Mouse (Mus musculus) neural tube, embryonic 14.5 days (tissue): Measurements from ENCODE around the gene Tmem126b. TPM values are rescaled to one million over a fixed set of nuclear protein-coding genes. Genes with fewer than 3 reads are reported as not detected.

Experiments
- ATAC-seq: fragments of 200-750 bp; cut with Nextera tagmentation; 2 replicates; pipeline ENCODE4 v1.8.0; 2017; ENCODE audit warnings: low read depth, mild to moderate bottlenecking, moderate TSS enrichment, moderate library complexity
- H3K27ac ChIP-seq: fragments of 300-500 bp; sonication (generic); 2 replicates; pipeline ENCODE4 v1.5.1; 2014; ENCODE audit warnings: low read depth, mild to moderate bottlenecking, control low read depth, low read length, moderate library complexity, mixed read lengths
- H3K27me3 ChIP-seq: fragments of 300-500 bp; sonication (generic); 2 replicates; pipeline ENCODE4 v1.6.1; 2014; ENCODE audit warnings: low read length; ENCODE audit not compliant: control insufficient read depth, insufficient read depth
- H3K36me3 ChIP-seq: fragments of 300-500 bp; sonication (generic); 2 replicates; pipeline ENCODE4 v1.6.1; 2014; ENCODE audit warnings: low read length, mixed read lengths; ENCODE audit not compliant: control insufficient read depth, insufficient read depth
- H3K4me1 ChIP-seq: fragments of 300-500 bp; sonication (generic); 2 replicates; pipeline ENCODE4 v1.6.1; 2014; ENCODE audit warnings: low read length; ENCODE audit not compliant: control insufficient read depth, insufficient read depth
- H3K4me2 ChIP-seq: fragments of 300-500 bp; sonication (generic); 2 replicates; pipeline ENCODE4 v1.6.1; 2014; ENCODE audit warnings: mild to moderate bottlenecking, low read depth, low read length, control low read depth
- H3K4me3 ChIP-seq: fragments of 300-500 bp; sonication (generic); 2 replicates; pipeline ENCODE4 v1.5.1; 2014; ENCODE audit warnings: low read depth, low read length, control low read depth, mixed read lengths
- H3K9ac ChIP-seq: fragments of 300-500 bp; sonication (generic); replicated peaks from 2 replicates; pipeline ENCODE4 v1.6.1; 2014; ENCODE audit warnings: low read depth, mild to moderate bottlenecking, control low read depth, low read length, mixed read lengths
- H3K9me3 ChIP-seq: fragments of 300-500 bp; sonication (generic); 2 replicates; pipeline ENCODE4 v1.6.1; 2016; ENCODE audit warnings: low read length; ENCODE audit not compliant: control insufficient read depth
- WGBS: fragments of 180-500 bp; shearing (Covaris S2); extraction: QIAGEN DNeasy Blood & Tissue Kit; methylation state at CpG from one replicate; pipeline ENCODE4 v1.1.7; 2014; 5-methylcytosine and 5-hydroxymethylcytosine counted together
- polyA plus RNA-seq: library from polyadenylated mRNA; unstranded; fragments of >200 nt; fragmentation: Nextera tagmentation; extraction: Ambion mirVana; gene quantifications from 2 replicates; pipeline ENCODE4 v1.2.1, GENCODE M21; 2014

Gene Tmem126b
- 41.0 and 48.2 TPM in 2 replicates for polyA plus RNA-seq

- Histone ChIP-seq H3K9ac (peak within 1 kb of the TSS; percentile 72), H3K27me3 (no peaks in the 10 kb centered on the region), H3K4me2 (peak within 1 kb of the TSS; percentile 90), H3K4me1 (peaks cover 5% of the 10 kb centered on the region; the same call in 1 of the 2 replicates), H3K27ac (peak within 1 kb of the TSS; percentile 86), H3K36me3 (no peaks in the 10 kb centered on the region), H3K4me3 (peak within 1 kb of the TSS; percentile 66), H3K9me3 (no peaks in the 10 kb centered on the region)
- under 1% methylated on average over 36 of the region's 36 CpGs for WGBS
- peak; percentile 100 for ATAC-seq
Observed at GRCm38 (mm10) chr7:90475793-90476312, at the start of gene Tmem126b. Gene Tmem126b (minus strand): TSS chr7:90476001.

GRCm38 (mm10) chr7:90512293-90512692 is 36.5 kb upstream of the Tmem126b start:
- Histone ChIP-seq H3K4me1 (no peaks in the 10 kb centered on the region), H3K4me2 (no peak overlapping the region), H3K36me3 (no peaks in the 10 kb centered on the region), H3K27ac (no peak overlapping the region), H3K9me3 (no peaks in the 10 kb centered on the region), H3K9ac (no peak overlapping the region), H3K27me3 (no peaks in the 10 kb centered on the region), H3K4me3 (no peak overlapping the region)
- no peak; the same call in 1 of the 2 replicates for ATAC-seq

GRCm38 (mm10) chr7:90508124-90508523 is 32.3 kb upstream of the Tmem126b start:
- ATAC-seq = no peak
- Histone ChIP-seq H3K36me3 (no peaks in the 10 kb centered on the region), H3K4me3 (no peak overlapping the region), H3K9ac (no peak overlapping the region), H3K27ac (no peak overlapping the region), H3K4me1 (no peaks in the 10 kb centered on the region), H3K4me2 (no peak overlapping the region), H3K9me3 (no peaks in the 10 kb centered on the region), H3K27me3 (no peaks in the 10 kb centered on the region)
- 74% methylated on average over 3 of the region's 3 CpGs for WGBS

- Histone ChIP-seq H3K4me2 (no peak overlapping the region), H3K9me3 (no peaks in the 10 kb centered on the region), H3K36me3 (no peaks in the 10 kb centered on the region), H3K27ac (no peak overlapping the region), H3K4me3 (no peak overlapping the region), H3K9ac (no peak overlapping the region), H3K4me1 (no peaks in the 10 kb centered on the region), H3K27me3 (no peaks in the 10 kb centered on the region)
- ATAC-seq = no peak
- WGBS = 88% methylated on average over 2 of the region's 2 CpGs
Observed at GRCm38 (mm10) chr7:90482607-90483006, 6.8 kb upstream of the Tmem126b start.

- H3K4me3 ChIP-seq = peak within 1 kb of the TSS; percentile 66
- no peaks in the 10 kb centered on the region for H3K27me3 ChIP-seq
- H3K4me1 ChIP-seq = peaks cover 5% of the 10 kb centered on the region; the same call in 1 of the 2 replicates
- H3K27ac ChIP-seq = peak within 1 kb of the TSS; percentile 86
- H3K4me2 ChIP-seq = peak within 1 kb of the TSS; percentile 90
- peak within 1 kb of the TSS; percentile 72 for H3K9ac ChIP-seq
- H3K9me3 ChIP-seq = no peaks in the 10 kb centered on the region
- WGBS = under 1% methylated on average over 32 of the region's 32 CpGs
- no peaks in the 10 kb centered on the region for H3K36me3 ChIP-seq
- ATAC-seq = no peak; the same call in 1 of the 2 replicates
Observed at GRCm38 (mm10) chr7:90476313-90477245, 778 bp upstream of the Tmem126b start, which contains the start of gene Dlg2. Gene Dlg2 (plus strand): TSS chr7:90476672.

- no peak for ATAC-seq
- H3K4me3 ChIP-seq = no peak overlapping the region
- 87% methylated on average over 2 of the region's 2 CpGs for WGBS
Observed at GRCm38 (mm10) chr7:90473511-90473910, 2.3 kb downstream of the Tmem126b start.

GRCm38 (mm10) chr7:90461441-90461840 is 14.4 kb downstream of the Tmem126b start:
- Histone ChIP-seq H3K9me3 (no peaks in the 10 kb centered on the region), H3K27ac (no peak overlapping the region), H3K9ac (no peak overlapping the region), H3K27me3 (no peaks in the 10 kb centered on the region), H3K4me2 (no peak overlapping the region), H3K4me3 (no peak overlapping the region), H3K4me1 (peaks cover under 1% of the 10 kb centered on the region; the same call in 1 of the 2 replicates), H3K36me3 (no peaks in the 10 kb centered on the region)
- no peak for ATAC-seq
- WGBS = 94% methylated on average over 5 of the region's 5 CpGs

More at GRCm38 (mm10) chr7:90473511-90473910, 2.3 kb downstream of the Tmem126b start:
- Histone ChIP-seq H3K4me2 (no peak overlapping the region), H3K9ac (no peak overlapping the region), H3K9me3 (no peaks in the 10 kb centered on the region), H3K27ac (no peak overlapping the region), H3K27me3 (no peaks in the 10 kb centered on the region), H3K36me3 (peaks cover 5% of the 10 kb centered on the region; the same call in 1 of the 2 replicates), H3K4me1 (peaks cover 5% of the 10 kb centered on the region; the same call in 1 of the 2 replicates)

- Histone ChIP-seq H3K9me3 (no peaks in the 10 kb centered on the region), H3K4me3 (no peak overlapping the region), H3K4me1 (peaks cover 6% of the 10 kb centered on the region; the same call in 1 of the 2 replicates), H3K36me3 (no peaks in the 10 kb centered on the region), H3K27ac (no peak overlapping the region), H3K4me2 (no peak overlapping the region), H3K27me3 (no peaks in the 10 kb centered on the region), H3K9ac (no peak overlapping the region)
- no peak for ATAC-seq
- WGBS = 23% methylated on average over 14 of the region's 14 CpGs
Observed at GRCm38 (mm10) chr7:90460930-90461329, 14.9 kb downstream of the Tmem126b start.

- Histone ChIP-seq H3K4me1 (peaks cover 9% of the 10 kb centered on the region; the same call in 1 of the 2 replicates), H3K4me2 (no peak overlapping the region), H3K27ac (no peak overlapping the region), H3K36me3 (no peaks in the 10 kb centered on the region), H3K9ac (no peak overlapping the region), H3K27me3 (no peaks in the 10 kb centered on the region), H3K4me3 (no peak overlapping the region), H3K9me3 (no peaks in the 10 kb centered on the region)
- 48% methylated on average over 10 of the region's 10 CpGs for WGBS
- no peak for ATAC-seq
Observed at GRCm38 (mm10) chr7:90460330-90460729, 15.5 kb downstream of the Tmem126b start.
